Mouse (Mus musculus) forebrain, postnatal 0 days (tissue): ENCODE data around the gene Map2k5. TPM values are rescaled to one million over a fixed set of nuclear protein-coding genes. Genes with fewer than 3 reads are reported as not detected.

Source experiments
- ATAC-seq: fragments of 200-750 bp; cut with Nextera tagmentation; 2 replicates; pipeline ENCODE4 v1.8.0; 2017; ENCODE audit warnings: mild to moderate bottlenecking, moderate library complexity
- DNase-seq: peaks from one replicate; pipeline ENCODE4 v3.0.0-alpha.2; 2015
- H3K27ac ChIP-seq: fragments of 300-500 bp; sonication (generic); 2 replicates; pipeline ENCODE4 v1.5.1; 2014; ENCODE audit warnings: low read depth, mild to moderate bottlenecking, antibody characterized with exemption, low read length, moderate library complexity, mixed read lengths
- H3K27me3 ChIP-seq: fragments of 300-500 bp; sonication (generic); 2 replicates; pipeline ENCODE4 v1.6.1; 2014; ENCODE audit warnings: mild to moderate bottlenecking, low read length, mixed read lengths; ENCODE audit not compliant: insufficient read depth
- H3K36me3 ChIP-seq: fragments of 300-500 bp; sonication (generic); 2 replicates; pipeline ENCODE4 v1.6.1; 2014; ENCODE audit warnings: mild to moderate bottlenecking, moderate library complexity; ENCODE audit not compliant: insufficient read depth
- H3K4me1 ChIP-seq: fragments of 300-500 bp; sonication (generic); 2 replicates; pipeline ENCODE4 v1.6.1; 2014; ENCODE audit warnings: antibody characterized with exemption; ENCODE audit not compliant: insufficient read depth
- H3K4me2 ChIP-seq: fragments of 300-500 bp; sonication (generic); 2 replicates; pipeline ENCODE4 v1.6.1; 2014; ENCODE audit warnings: low read depth, mild to moderate bottlenecking, moderate library complexity
- H3K4me3 ChIP-seq: fragments of 300-500 bp; sonication (generic); 2 replicates; pipeline ENCODE4 v1.5.1; 2014; ENCODE audit warnings: low read depth, low read length, mixed read lengths
- H3K9ac ChIP-seq: fragments of 300-500 bp; sonication (generic); 2 replicates; pipeline ENCODE4 v1.6.1; 2014; ENCODE audit warnings: mild to moderate bottlenecking
- H3K9me3 ChIP-seq: fragments of 300-500 bp; sonication (generic); 2 replicates; pipeline ENCODE4 v1.6.1; 2016; ENCODE audit warnings: low read length
- CTCF ChIP-seq: sonication (generic); IDR thresholded peaks from 2 replicates; pipeline ENCODE4 v1.5.1; 2016; ENCODE audit warnings: antibody characterized with exemption, control low read depth, low read depth
- WGBS: fragments of 180-500 bp; shearing (Covaris S2); extraction: QIAGEN DNeasy Blood & Tissue Kit; methylation state at CpG from one replicate; pipeline ENCODE4 v1.1.7; 2014; 5-methylcytosine and 5-hydroxymethylcytosine counted together
- polyA plus RNA-seq: library from polyadenylated mRNA; unstranded; fragments of >200 nt; fragmentation: Nextera tagmentation; extraction: Ambion mirVana; gene quantifications from 2 replicates; pipeline ENCODE4 v1.2.1, GENCODE M21; 2015
- total RNA-seq: library from RNA; depleted of rRNA; stranded (reverse); fragments of >200 nt; gene quantifications from 2 replicates; pipeline ENCODE4 v1.2.3, GENCODE M21; 2014

Map2k5 gene
- total and polyA plus RNA-seq, 2 experiments from 2014 or later: 21.1 to 37.7 TPM

- ATAC-seq: no peak
- H3K4me1 ChIP-seq: no peaks in the 10 kb centered on the region
- no peak overlapping the region for H3K4me3 ChIP-seq
- peak; percentile 9 for DNase-seq
- no peak for TF ChIP-seq CTCF
- H3K27ac ChIP-seq: no peak overlapping the region
- 81% methylated on average over 5 of the region's 5 CpGs for WGBS
- no peaks in the 10 kb centered on the region for H3K9me3 ChIP-seq
- no peak overlapping the region for H3K9ac ChIP-seq
- H3K27me3 ChIP-seq: no peaks in the 10 kb centered on the region
- no peak overlapping the region for H3K4me2 ChIP-seq
- H3K36me3 ChIP-seq: peaks cover 2% of the 10 kb centered on the region; the same call in 1 of the 2 replicates
These were observed 131.0 kb downstream of the Map2k5 start for GRCm38 (mm10) chr9:63246568-63247169.

DNA sequence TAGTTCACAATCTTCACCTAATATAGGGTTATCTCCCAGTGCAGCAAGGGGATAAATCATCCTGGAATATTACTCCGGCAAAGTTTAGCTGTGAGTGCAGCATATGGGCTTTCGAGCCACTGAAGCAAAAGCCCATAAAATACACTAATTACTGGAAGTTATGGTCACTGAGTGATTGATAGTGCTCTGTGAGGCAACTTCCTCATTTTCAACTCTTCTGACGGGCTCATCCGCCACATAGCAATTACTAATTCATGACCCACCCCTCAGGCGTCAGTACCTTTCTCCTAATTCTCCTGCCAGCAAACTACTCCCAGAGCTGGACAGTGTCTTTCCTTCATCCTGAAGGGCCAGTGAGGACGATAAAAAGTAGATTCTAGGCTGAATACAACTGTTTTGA lies 135.7 kb downstream of the Map2k5 start:
- no peak overlapping the region for H3K4me2 ChIP-seq
- WGBS: 53% methylated on average over 6 of the region's 6 CpGs

GRCm38 (mm10) chr9:63241241-63241640 lies 136.5 kb downstream of the Map2k5 start:
- 21% methylated on average over 8 of the region's 8 CpGs for WGBS
- DNase-seq (peak; percentile 25), ATAC-seq (no peak; the same call in 1 of the 2 replicates)
- Histone ChIP-seq H3K36me3 (no peaks in the 10 kb centered on the region), H3K4me2 (no peak overlapping the region), H3K4me1 (no peaks in the 10 kb centered on the region), H3K9ac (no peak overlapping the region), H3K9me3 (no peaks in the 10 kb centered on the region), H3K27me3 (no peaks in the 10 kb centered on the region), H3K27ac (no peak overlapping the region), H3K4me3 (no peak overlapping the region)
- TF ChIP-seq CTCF: no peak

More for the DNA sequence above, 135.7 kb downstream of the Map2k5 start:
- H3K4me3 ChIP-seq: no peak overlapping the region
- H3K27ac ChIP-seq: no peak overlapping the region
- H3K9ac ChIP-seq: no peak overlapping the region
- H3K4me1 ChIP-seq: no peaks in the 10 kb centered on the region
- no peaks in the 10 kb centered on the region for H3K36me3 ChIP-seq
- DNase-seq (no peak), ATAC-seq (no peak)
- H3K27me3 ChIP-seq: no peaks in the 10 kb centered on the region
- no peaks in the 10 kb centered on the region for H3K9me3 ChIP-seq
- no peak for TF ChIP-seq CTCF

DNA sequence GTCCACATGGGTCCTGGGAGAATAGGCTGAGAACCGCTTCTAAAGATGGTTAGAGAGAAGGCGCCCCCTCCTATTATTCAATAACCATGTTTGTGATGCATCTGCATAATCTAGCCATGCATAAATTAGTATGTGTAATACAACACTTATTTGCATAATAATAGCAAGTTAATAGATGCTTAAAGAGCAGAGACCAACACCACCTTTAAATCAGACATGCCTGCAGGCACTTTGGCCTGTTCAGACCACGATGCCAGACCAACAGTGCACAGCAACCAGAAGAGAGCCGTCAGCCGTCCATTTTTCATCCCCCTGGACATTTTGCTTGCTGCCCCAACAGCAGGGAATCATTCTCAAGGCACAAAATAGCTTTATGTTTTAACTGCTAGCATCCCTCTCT lies 143.3 kb downstream of the Map2k5 start:
- 22% methylated on average over 5 of the region's 5 CpGs for whole genome bisulfite sequencing
- H3K4me1 ChIP-seq: peaks cover 6% of the 10 kb centered on the region; the same call in 1 of the 2 replicates
- no peak overlapping the region for H3K4me2 ChIP-seq
- DNase-seq (no peak), ATAC-seq (no peak)
- no peaks in the 10 kb centered on the region for H3K27me3 ChIP-seq
- TF ChIP-seq CTCF: no peak
- H3K4me3 ChIP-seq: no peak overlapping the region
- no peak overlapping the region for H3K27ac ChIP-seq
- no peak overlapping the region for H3K9ac ChIP-seq
- H3K9me3 ChIP-seq: no peaks in the 10 kb centered on the region
- H3K36me3 ChIP-seq: peaks cover 3% of the 10 kb centered on the region; the same call in 1 of the 2 replicates

GRCm38 (mm10) chr9:63230289-63230688 lies 147.4 kb downstream of the Map2k5 start:
- Histone ChIP-seq H3K9ac (no peak overlapping the region), H3K27ac (no peak overlapping the region), H3K4me1 (peaks cover 6% of the 10 kb centered on the region; the same call in 1 of the 2 replicates), H3K9me3 (no peaks in the 10 kb centered on the region), H3K4me2 (peak overlapping the region; percentile 32), H3K36me3 (peaks cover 3% of the 10 kb centered on the region; the same call in 1 of the 2 replicates), H3K27me3 (no peaks in the 10 kb centered on the region), H3K4me3 (peak overlapping the region; percentile 14; the same call in 1 of the 2 replicates)
- ATAC-seq (no peak), DNase-seq (peak; percentile 25)
- no peak for TF ChIP-seq CTCF
- 37% methylated on average over 15 of the region's 15 CpGs for WGBS

DNA sequence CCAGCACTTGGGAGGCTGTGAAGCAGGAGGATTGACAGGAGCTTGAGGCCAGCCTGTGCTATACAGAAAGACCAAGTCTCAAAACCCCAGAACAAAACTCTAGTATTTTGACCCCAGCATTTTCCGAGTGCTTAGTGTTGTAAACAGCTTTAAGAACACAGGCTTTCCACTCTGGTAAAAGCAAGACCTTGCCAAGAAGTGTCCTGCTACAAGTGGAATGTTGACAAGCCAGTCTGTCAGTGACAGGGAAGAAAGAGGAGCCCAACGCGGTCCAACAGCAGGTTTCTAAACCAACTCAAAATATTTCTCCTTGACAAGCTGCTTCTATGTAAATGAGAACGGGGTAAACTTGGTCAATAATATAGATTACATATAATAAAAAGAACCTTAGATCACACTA lies 148.6 kb downstream of the Map2k5 start:
- no peak for TF ChIP-seq CTCF
- H3K4me2 ChIP-seq: no peak overlapping the region
- H3K4me3 ChIP-seq: no peak overlapping the region
- ATAC-seq (no peak), DNase-seq (peak; percentile 22)
- peaks cover 3% of the 10 kb centered on the region; the same call in 1 of the 2 replicates for H3K4me1 ChIP-seq
- no peaks in the 10 kb centered on the region for H3K27me3 ChIP-seq
- H3K9ac ChIP-seq: no peak overlapping the region
- peaks cover 3% of the 10 kb centered on the region; the same call in 1 of the 2 replicates for H3K36me3 ChIP-seq
- no peaks in the 10 kb centered on the region for H3K9me3 ChIP-seq
- no peak overlapping the region for H3K27ac ChIP-seq
- WGBS: 44% methylated on average over 4 of the region's 4 CpGs

DNA sequence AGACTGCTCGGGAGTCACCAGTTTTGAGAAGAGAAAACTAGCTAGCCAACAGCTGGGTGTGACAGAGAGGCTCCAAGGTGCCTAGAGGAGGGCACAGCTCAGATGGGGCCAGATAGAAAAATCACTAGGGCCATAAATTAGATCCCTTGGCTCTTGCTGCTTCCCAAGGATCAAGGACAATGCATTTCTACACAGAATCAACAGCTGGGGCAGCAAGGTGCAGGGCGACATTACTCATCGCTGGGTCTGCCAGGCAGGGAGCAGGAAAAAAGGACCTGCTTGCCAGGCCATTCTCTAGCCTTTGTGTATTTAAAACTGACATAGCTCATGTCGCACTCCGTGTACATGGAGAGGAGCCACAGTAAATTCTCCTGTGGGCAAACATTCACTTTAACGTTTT lies 155.5 kb downstream of the Map2k5 start:
- WGBS: 67% methylated on average over 6 of the region's 6 CpGs
- Histone ChIP-seq H3K4me1 (no peaks in the 10 kb centered on the region), H3K4me2 (no peak overlapping the region), H3K9ac (no peak overlapping the region), H3K9me3 (no peaks in the 10 kb centered on the region), H3K27me3 (no peaks in the 10 kb centered on the region), H3K36me3 (no peaks in the 10 kb centered on the region), H3K4me3 (no peak overlapping the region), H3K27ac (no peak overlapping the region)
- TF ChIP-seq CTCF: no peak
- ATAC-seq: no peak
- DNase-seq: no peak
